Mouse (Mus musculus) embryo, embryonic 11.5 days (tissue): Measurements from ENCODE around the gene Dlx5.

Experiments used
- DNase-seq: peaks from one replicate; pipeline ENCODE4 v3.0.0-alpha.2; 2012; ENCODE audit warnings: low read depth, low spot score

Dlx5 gene

GRCm38 (mm10) chr6:6876231-6876630, 5.7 kb downstream of the Dlx5 start:
- DNase-seq, result no peak

- no peak for DNase-seq
Measured at GRCm38 (mm10) chr6:6875676-6876075, 6.2 kb downstream of the Dlx5 start.

DNA sequence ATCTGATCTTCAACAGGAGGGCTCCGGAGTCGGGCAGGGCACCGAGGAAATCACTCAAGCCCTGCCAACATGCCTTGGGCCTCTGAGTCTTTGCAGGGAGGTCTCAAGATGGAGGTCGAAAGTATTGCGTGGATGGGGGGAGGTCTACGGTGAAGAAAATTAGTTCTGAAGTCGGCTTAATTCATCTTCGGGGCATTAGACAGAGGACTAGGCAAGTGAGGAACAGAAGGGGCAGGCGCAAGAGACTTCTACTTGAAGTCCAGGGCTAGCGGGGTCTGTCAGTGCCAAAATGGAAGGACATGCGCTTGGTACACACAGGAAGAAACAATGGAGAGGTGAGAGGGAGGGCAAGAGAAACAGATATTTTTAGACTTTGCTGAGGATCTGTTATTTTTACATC, 6.7 kb downstream of the Dlx5 start:
- DNase-seq, result no peak

- no peak for DNase-seq
Measured at GRCm38 (mm10) chr6:6874073-6874771, 7.7 kb downstream of the Dlx5 start.

GRCm38 (mm10) chr6:6873476-6874072, 8.3 kb downstream of the Dlx5 start:
- DNase-seq, result no peak

GRCm38 (mm10) chr6:6872873-6873272, 9.0 kb downstream of the Dlx5 start:
- DNase-seq, result no peak

DNA sequence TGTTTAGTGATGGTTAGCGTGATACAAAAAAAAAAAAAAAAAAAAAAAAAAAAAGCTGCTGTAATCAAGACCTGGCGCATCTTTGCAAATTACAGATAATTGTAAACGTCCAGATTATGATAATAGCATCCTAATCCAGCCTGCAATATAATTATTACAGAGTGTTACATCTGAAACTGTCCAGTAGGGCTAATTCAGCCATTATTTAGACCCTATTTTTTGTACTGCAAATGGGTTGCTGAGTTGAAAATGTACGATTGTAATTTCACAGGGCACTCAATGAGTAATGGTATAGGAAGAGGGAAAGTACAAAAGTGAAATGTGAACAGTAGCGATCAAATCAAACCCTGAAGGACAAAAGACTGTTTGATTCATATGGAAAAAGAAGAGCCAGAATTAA, 10.2 kb downstream of the Dlx5 start:
- DNase-seq, result no peak

GRCm38 (mm10) chr6:6870876-6871420, 10.9 kb downstream of the Dlx5 start:
- DNase-seq, result no peak

DNA sequence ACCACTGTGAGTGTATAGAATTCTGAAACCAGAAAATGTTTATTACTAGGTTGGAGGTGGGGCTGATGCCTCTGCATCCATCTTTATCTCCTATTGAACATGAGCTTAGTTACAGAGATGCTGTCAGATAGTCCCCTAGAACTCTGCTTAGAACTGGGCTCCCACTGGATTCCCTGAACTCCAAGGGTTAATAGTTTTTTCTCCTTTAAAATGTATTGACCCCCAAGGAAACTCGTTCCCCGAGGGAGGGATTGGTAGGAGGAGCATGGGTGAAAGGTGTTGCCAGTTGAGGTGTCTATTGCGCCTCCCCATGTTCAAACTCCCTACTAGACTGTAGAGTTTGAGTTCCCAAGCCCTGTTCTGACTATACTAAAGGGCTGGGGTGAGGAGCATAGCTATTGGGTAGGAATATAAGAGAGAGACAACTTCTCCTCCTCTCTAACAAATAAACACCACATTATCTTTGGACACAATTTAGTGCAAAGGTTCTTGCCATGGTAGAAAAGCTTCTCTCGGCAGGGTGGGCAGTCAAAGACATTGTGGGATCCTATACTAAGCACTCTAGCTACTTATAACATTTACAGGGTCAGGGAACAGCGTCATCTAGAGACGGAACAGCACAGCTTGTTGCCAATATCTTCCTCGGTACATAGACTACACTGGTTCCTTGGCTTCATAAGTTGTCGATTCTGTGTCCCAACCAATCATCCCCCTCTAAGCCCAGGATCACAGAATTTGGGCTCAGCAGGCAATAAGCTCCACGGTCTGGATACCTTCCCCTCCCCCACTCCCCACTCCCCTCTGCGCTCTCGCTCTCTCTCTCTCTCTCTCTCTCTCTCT, 11.7 kb downstream of the Dlx5 start:
- DNase-seq, result no peak

- no peak for DNase-seq
Measured at GRCm38 (mm10) chr6:6869041-6869685, 12.7 kb downstream of the Dlx5 start.

- no peak for DNase-seq
Measured at GRCm38 (mm10) chr6:6867031-6867430, 14.9 kb downstream of the Dlx5 start.

GRCm38 (mm10) chr6:6864441-6865440, 17.1 kb downstream of the Dlx5 start:
- no peak for DNase-seq

DNA sequence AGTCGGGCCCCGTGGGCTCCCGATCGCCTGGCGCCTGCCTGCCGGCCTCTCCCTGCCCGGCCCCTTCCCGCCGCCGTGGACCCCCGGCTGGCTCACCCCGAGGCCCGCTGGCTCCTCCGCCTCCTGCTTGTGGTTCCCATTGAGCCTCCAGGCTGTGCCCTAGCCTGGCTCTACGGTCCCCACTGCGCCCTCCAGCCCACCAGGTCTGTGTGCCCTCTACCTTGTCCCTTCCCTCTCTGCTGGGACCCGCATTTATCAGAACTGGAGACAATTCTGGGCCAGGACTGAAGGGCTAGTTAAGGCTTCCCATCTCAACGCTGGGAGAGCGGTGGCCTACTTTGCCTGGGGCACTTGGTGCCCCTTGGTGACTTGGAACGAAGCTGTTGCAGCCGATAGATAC, 17.9 kb downstream of the Dlx5 start:
- DNase-seq, result no peak

DNA sequence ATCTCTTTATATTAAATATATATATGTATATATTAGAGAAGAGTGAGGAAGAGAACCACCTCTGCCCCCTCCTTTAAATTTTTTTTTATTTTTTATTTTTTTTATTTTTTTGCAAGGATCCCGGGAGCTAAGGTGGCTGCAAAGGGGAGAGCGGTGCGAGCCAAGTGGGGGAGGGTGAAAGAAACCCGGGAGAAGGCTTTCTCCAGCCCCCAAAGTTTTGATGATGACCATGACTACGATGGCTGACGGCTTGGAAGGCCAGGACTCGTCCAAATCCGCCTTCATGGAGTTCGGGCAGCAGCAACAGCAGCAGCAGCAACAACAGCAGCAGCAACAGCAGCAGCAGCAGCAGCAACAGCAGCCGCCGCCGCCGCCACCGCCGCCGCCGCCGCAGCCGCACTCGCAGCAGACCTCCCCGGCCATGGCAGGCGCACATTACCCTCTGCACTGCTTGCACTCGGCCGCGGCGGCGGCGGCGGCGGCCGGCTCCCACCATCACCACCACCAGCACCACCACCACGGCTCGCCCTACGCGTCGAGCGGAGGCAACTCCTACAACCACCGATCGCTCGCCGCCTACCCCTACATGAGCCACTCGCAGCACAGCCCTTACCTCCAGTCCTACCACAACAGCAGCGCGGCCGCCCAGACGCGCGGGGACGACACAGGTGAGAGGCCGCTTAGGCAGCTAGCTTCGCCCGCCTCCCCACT, 18.6 kb downstream of the Dlx5 start, which contains the start of gene Dlx6:
TSS of gene Dlx6 (plus strand) at position 175 of the 711 bp plus-strand sequence.
- no peak for DNase-seq

- DNase-seq, result peak; percentile 78
Measured at GRCm38 (mm10) chr6:6862611-6863010, 19.3 kb downstream of the Dlx5 start.

- DNase-seq, result no peak
Measured at GRCm38 (mm10) chr6:6861798-6862428, 20.0 kb downstream of the Dlx5 start.

GRCm38 (mm10) chr6:6861086-6861797, 20.6 kb downstream of the Dlx5 start:
- DNase-seq, result no peak

- DNase-seq, result no peak
Measured at GRCm38 (mm10) chr6:6860411-6861085, 21.3 kb downstream of the Dlx5 start.
